Mouse (Mus musculus) cerebellum, adult 8-10 months (tissue): ENCODE data around the gene Gm30191.
"Not testable (repeated sequence)": the region's sequence is repeated elsewhere in the genome, so short reads cannot be mapped to it uniquely, and the experiment has no call there.

ENCODE experiments used
- DNase-seq: peaks from one replicate; pipeline ENCODE4 v3.0.0; 2022

Gene Gm30191

DNA sequence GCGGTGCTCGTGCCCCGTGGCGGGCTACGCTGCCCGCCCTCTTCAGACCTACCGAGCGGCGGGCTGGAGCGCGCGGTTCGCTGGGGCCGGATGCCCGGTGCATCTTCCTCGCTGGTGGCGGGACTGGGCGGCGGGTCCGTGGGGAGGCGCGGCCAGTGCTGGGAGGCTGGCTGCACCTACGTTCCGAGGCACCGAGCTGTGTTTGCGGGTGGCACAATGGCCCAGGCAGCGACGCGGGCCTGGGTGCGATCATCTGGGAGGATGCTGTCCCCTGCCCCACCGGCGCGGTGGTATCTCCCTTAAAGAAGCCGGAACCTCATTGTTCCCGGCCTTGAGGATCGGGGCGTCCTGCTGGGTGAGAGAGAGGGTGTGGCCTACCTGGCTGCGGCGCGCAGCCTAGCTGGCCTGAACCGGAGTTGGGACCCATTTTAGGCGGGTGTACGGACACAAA, 40.9 kb downstream of the Gm30191 start, which contains the start of gene Pdik1l:
Gene Pdik1l, minus strand, starts transcription at position 321 of the 451 bp plus-strand sequence.
- DNase-seq = peak; percentile 74

DNA sequence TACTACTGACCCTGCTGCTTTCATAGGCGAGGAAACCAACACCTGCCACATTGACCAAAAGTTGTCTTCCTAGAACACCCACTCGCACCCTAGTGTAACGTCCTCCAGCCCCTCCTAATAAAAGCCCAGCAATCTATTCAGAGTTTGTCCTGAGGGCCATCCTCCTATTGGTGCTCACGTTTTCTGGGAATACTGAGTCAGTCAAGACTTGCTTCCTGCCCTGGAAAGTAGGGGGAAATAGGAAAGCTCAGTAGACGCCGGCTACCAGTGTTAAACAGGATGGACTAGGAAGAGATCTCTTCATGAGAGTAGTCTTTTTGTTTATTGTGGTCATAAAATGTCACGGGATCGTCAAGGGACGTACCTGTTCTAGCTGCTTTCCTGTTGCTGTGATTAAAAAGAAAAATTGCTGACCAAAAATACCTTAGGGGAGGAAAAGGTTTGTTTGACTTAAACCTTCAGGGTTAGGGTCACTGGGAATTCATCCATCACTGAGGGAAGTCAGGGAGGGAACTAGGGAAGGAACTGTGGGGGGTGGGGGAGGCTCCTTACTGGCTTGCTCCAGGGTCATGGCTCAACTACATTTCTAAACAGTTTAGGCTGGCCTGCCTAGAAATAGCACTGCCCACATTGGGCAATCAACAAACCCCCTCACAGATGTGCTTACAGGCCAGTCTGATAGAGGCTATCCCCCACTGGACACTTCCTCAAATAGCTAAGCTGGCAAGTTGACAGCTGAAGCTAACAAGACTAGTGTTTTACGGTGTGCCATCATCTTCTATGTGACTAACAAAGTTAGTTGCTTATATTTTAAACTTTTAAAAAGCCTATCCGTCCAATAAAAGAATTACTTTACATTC, 41.9 kb downstream of the Gm30191 start:
- DNase-seq = no peak

DNA sequence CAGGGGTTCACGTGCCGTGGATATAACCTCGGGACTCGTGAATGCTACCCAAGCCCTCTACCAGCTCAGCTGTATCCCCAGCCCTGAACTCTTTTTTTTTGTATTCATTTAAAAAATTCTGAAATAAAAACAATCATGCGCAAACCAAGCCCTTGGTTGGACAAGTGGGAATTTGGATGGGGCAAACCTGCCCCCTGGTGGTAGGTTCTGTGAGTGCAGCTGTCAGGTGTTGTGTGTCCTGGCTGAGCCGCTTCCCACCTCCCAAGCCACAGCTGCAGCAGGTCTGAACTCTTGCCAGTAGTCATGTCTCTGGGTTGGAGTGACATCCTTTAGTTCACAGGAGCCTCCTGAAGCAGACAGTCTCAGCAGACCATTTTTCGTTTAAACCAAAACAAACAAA, 45.3 kb downstream of the Gm30191 start:
- peak; percentile 72 for DNase-seq

DNA sequence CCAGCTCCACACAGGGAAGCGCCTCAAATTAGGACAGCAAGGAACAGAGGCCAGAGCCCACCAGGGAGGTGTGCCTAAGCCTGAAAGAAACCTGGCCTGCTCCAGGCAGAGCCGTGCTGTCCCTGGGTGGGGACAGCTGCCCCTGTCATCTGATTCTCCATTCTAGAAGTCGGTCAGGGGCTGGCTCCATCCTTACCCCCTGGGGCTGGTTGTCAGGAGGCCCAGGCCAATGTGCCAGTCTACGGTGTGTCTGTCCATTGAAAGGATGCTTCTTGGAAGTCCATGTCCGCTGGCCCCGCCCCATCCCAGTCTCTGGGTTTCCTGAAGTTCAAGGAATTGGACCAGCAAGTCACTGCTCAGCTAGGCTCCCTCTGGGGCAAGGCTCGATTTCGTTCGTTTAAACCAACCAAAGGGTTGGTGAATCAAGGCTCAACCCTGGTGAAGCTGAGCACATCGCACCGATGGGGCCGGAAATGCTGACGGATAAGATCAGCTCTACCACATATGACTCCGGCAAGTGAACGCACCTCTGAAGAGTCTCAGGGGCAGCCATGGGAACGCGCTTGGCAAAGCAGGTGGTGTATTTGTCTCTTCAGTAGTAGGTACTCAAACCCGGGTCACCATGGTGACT, 46.4 kb downstream of the Gm30191 start:
- DNase-seq = no peak

DNA sequence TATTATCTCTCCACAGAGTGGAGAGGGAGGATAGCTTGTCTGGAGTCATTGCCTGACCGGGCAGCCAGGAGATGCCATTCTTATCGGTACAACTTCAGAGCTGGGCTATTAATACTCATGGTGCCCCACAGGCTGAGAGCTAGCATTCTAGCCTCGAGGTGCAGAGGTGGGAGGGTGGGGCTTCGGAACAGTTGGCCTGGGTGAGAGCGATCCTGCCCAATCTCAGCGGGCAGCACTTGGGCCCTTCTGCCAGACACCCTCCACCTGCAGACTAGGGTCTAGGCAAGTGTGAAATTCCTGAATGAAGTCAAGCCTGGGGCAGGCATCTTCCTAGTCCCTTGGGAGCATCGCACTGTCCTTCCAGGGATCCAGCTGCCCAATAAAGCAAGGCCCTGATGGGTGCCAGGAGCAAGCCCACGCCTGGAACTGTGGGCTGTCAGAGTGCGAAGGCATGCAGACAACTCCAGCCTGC, 47.0 kb downstream of the Gm30191 start:
- no peak for DNase-seq

DNA sequence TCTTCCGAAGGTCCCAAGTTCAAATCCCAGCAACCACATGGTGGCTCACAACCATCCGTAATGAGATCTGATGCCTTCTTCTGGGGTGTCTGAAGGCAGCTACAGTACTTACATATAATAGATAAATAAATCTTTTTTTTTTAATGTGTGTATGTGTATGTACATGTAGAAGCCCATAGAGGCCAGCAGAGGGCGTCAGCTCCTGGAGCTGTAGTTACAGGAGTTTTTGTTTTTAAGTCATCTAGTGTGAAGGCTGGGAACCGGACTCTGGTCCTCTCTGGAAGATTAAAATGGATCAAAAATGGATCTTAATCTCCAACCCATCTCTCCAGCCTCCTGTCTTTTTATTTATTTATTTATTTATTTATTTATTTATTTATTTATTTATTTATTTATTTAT, 49.4 kb downstream of the Gm30191 start:
- DNase-seq = not testable (repeated sequence)

DNA sequence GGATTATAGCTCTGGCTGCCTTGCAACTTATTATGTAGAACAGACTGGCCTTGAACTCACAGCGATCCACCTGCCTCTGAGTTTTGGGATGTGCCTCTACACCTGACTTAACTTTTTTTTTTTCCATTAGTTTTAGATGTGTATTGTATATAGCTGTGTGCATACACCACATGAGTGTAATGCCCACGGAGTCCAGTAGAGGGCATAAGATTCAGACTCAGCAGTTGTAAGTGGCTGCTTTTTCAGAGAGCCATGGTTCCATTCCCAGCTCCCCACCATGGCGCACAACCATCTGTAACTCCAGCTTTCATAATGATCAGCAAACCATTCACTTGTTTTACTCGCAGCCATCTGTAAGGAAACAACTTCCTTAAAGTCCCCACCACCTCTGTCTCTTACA, 49.8 kb downstream of the Gm30191 start:
- DNase-seq = no peak

DNA sequence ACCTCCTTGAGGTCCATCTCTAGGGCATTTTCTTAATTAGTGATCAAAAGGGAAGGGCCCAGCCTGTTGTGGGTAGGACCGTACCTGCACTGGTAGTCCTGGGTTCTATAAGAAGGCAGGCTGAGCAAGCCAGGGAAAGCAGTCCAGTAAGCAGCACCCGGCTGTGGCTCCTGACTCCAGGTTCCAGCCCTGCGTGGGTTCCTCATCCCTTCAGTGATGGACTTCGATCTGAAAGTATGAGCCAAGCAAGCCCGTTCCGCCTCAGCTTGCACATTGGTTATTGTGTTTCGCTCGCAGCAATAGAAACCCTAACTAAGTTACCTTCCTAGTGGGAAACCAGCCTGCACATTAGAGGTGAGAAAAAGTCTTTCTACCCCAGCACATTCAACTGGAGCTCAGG, 50.6 kb downstream of the Gm30191 start:
- DNase-seq = no peak

DNA sequence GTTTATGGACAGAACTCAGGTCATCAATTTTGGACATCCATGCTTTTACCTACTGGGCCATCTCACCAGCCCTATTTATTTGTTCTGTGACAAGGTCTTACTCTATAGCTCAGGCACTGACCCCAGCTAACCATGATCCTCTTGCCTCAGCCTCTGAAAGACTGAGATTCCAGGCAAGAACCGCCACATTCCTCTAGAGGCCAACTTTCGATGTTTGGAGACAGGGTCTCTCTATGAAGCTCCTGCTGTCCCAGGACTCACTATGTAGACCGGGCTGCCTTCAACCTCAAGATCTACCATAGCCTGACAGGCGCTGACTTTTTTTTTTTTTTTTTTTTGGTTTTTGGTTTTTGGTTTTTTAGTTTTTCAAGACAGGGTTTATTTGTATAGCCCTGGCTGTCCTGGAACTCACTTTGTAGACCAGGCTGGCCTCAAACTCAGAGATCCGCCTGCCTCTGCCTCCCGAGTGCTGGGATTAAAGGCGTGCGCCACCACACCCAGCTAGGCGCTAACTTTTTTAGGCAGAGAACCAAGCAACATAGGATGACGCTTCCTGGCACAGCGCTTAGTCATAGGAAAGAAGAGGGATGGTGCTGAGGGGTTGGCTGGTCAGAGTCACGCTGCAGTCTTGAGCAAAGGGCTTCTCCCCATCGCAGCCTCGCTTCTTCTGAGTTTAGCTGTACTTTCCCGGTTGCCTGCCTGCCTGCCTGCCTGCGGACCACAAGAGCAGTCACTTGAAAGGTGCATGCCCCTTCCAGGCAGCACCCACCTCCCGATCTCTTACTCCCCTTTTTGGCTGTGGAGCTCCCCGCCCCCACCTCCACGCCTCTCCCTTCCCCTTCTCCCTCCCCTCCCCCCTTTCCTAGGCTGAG, 52.1 kb downstream of the Gm30191 start:
- no peak for DNase-seq

DNA sequence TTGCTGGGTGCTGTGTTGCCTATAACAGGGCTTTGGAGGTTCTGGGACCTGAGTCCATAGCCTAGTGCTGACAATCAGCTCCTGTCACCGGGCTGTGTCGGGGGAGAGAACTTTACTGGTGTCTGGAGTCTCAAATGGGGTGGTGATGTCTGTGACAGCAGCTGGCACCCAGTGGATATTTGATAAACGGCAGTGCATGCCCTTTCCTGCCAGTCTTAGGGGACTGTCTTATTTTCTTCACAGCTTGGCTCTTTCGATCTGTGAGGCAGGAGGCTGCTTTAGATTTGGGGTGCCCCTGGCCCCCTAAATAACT, 52.7 kb downstream of the Gm30191 start:
- no peak for DNase-seq
